Mouse (Mus musculus): ENCODE measurements around the gene Aox2. TPM values are rescaled to one million over a fixed set of nuclear protein-coding genes. Genes with fewer than 3 reads are reported as not detected.
A peak's percentile ranks its signal among the peaks of the same experiment; 100 is the strongest.

Aox2 gene
- not detected for total RNA-seq (2021)
- long read RNA-seq, experiment 1, partial matches to known transcripts, result 0 of 1 reads
- long read RNA-seq, experiment 1, other reads (novel, unspliced or antisense), result 1 of 1 reads
- long read RNA-seq, experiment 2, result 0 reads

DNA sequence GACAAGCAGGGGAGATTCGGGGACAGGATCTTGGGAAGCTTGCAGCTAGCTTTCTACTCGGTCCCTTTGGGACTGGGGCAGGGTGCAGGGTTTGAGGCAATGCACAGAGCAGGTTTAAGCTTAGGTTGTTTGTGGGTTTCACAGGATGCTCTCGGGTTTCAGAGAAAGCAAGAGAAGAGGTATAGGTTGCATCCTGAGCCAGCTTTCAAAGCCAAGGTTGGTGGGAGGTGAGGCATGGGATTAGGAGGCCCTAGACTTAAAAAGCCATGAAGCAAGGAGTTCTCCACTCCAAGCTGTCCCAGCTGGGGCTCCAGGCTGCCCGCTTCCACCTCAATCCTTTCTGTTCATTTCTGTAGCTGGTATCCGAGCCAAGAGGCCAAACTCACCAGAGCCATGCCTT, at the start of gene Aox2:
Aox2 (plus strand) TSS at position 301 of the 400 bp plus-strand sequence.
- no peak for DNase-seq (ENCODE audit: low spot score in 2 of 2)

- DNase-seq (ENCODE audit: low spot score in 2 of 2), result no peak
Observed at GRCm38 (mm10) chr1:58228916-58229315, 49.2 kb upstream of the Aox2 start.

- DNase-seq (ENCODE audit: low spot score in 2 of 2), result no peak
Observed at GRCm38 (mm10) chr1:58229774-58230173, 48.4 kb upstream of the Aox2 start.

GRCm38 (mm10) chr1:58230542-58230941, 47.6 kb upstream of the Aox2 start:
- no peak for DNase-seq (ENCODE audit: low spot score in 2 of 2)

GRCm38 (mm10) chr1:58235405-58235804, 42.7 kb upstream of the Aox2 start:
- no peak for DNase-seq (ENCODE audit: low spot score in 2 of 2)

- DNase-seq (ENCODE audit: low spot score in 2 of 2), result no peak
Observed at GRCm38 (mm10) chr1:58237527-58238299, 40.4 kb upstream of the Aox2 start.

DNA sequence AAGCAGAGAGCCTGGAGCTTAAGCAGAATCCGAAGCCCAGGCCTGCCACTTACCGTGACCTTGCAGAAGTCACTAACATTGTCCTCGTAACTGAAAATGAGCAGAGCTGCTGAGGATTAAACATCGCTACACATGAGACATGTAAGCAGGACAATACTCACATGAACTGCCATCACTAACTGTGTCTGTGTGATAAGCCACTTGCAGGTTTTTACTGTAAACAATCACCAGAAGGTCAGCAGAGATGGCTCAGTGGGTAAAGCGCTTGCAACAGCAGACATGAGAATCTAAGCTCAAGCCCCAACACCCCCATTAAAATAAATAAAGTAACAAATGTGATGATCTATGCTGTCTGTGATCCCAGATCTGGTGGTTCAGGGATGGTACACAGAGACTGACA, 39.7 kb upstream of the Aox2 start:
- no peak for DNase-seq (ENCODE audit: low spot score in 2 of 2)

- no peak for DNase-seq (ENCODE audit: low spot score in 2 of 2)
Observed at GRCm38 (mm10) chr1:58238961-58239360, 39.2 kb upstream of the Aox2 start.

DNA sequence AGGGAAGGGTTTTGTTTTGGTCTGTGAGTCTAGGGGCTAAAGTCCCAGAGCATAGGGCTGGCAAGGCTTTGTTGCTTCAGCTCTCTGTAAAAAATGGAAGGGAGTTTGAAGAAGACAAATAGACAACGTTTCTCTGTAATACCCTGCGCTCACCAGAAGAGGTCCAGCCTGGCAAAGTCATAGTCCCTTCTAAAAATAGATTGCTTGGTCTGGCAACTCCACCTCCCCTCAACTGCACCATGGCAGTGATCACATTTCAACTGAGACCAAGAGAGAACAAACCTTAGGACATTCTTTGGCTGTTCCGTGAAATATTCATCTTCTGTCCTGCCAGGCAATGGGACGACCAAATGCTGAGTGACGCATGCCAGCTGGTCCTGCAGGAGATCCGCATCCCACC, 37.8 kb upstream of the Aox2 start:
- no peak for DNase-seq (ENCODE audit: low spot score in 2 of 2)

GRCm38 (mm10) chr1:58244487-58244886, 33.6 kb upstream of the Aox2 start:
- DNase-seq (ENCODE audit: low spot score in 2 of 2), result no peak

DNA sequence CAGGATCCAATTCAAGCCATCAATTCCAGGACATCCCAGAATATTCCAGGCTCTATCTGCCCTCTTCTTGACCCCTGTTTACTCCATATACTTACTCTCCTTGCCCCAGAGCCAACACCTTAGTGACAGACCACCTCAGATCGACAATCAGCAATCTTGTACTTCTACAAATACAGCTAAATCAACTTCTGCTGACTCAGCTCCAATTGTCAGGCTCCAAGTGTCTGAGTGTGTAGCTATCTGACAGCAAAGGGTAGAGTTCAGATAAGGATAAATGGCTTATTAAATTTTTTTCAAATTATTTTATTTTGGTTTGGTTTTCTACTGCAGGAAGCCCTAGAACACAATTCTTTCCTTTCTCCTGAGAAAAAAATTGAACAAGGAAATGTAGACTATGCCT, 29.6 kb upstream of the Aox2 start:
- no peak for DNase-seq (ENCODE audit: low spot score in 2 of 2)

GRCm38 (mm10) chr1:58253466-58253865, 24.7 kb upstream of the Aox2 start:
- no peak for DNase-seq (ENCODE audit: low spot score in 2 of 2)

DNA sequence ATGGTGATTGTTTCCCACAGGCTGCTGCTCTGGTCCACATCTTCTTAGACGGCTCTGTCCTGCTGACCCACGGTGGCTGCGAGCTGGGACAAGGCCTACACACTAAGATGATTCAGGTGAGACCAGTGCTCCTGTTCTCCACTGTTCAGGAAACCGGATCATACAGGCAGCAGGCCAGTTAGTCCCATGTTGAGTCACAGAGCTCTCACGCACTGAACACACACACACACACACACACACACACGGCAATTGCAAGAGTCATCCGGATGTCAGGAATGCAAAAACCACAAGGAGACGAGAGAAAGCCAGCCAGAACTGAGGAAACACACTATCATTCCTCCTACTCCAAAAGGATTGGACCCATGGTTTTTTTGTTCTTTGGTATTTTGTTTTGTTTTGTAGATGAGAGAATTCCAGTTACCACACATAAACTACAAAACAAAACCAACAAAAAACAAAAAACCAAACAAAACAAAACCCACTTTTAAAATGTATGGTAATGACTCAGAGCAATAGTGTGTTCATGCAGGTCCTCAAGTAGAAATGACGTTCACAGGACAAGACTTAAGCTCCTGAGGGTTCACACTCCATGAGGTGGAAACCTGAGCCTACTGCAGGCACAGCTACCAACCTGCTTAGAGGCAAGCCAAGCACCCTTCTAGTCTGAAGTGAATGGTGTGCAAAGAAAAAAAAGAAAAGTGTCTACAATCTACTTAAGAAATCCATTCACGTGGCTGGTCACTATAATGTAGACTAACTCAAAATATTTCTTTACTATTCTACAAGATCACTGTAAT, 20.7 kb upstream of the Aox2 start:
- DNase-seq (ENCODE audit: low spot score in 2 of 2), result no peak

- no peak for DNase-seq (ENCODE audit: low spot score in 2 of 2)
Observed at GRCm38 (mm10) chr1:58260311-58260710, 17.8 kb upstream of the Aox2 start.

DNA sequence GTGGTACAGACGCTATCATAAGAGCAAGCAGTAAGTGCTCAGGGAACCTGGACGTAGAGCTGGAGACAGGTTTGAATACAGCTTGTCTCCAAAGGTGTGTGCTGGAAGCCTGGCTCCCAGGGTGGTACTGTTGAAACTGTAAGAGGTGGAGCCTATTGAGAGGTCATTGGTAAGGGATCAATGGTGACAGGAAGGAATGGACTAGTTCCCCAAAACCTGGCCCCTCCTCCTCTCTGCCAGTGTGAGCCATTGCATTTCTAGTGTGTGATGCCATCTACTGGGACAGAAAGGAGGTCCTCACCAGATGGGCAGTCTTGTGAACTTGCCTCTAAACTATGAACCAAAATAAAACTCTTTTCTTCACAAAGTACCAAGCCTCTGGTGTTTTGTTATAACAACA, 9.9 kb upstream of the Aox2 start:
- no peak for DNase-seq (ENCODE audit: low spot score in 2 of 2)

DNA sequence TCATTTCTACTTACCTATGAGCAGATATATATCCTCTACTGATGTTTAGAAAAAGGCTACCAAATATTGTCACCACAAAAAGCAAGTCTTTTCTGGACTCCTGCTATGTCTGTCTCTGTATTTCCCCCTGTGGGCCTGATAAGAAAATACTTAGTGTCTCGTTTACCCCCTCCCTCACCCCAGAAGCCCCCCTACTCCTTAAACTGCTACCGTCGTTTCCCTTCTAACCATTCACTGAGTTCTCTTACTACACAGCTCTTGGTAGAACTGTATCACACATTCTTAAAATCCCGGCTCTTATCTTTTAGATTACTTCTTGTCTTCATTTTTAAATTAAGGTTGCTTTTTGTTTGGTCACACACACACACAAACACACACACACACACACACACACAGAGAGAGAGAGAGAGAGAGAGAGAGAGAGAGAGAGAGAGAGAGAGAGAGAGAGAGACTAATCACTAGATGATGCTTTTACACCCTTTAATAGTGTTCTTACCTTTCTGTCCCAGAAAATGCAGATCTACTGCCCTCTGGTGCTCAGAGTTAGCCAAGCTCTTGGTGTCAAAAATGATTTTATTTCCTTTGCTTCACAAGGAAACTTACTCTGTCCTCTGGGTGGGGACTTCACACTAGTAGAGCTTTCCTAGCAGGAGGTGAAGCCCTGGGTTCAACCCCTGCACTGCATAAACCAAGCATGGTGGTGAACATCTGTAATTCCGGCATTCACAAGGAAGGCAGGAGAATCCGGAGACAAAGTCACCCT, 7.1 kb upstream of the Aox2 start:
- peak; percentile 60 to 71 for DNase-seq (ENCODE audit: low spot score in 2 of 2)

DNA sequence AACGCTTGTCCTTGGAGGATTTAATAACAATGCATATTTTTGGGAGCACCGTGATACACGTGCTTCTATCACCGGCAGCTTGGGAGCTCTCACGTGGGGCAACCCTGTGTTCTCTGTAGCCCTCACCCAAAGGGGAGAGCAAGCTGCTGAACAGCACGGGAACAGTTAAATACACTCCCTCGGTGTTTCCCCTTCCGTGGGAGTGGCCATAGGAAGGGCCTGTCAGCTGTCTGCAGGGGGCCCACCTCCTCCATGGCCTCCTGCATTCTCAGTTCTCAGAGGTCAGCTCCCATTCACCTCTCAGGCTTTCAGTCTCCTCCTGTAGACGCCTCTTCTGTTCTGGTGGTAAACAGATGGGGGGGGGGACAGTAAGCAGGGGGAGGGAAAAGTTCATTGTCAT, 2.2 kb upstream of the Aox2 start:
- no peak for DNase-seq (ENCODE audit: low spot score in 2 of 2)

DNA sequence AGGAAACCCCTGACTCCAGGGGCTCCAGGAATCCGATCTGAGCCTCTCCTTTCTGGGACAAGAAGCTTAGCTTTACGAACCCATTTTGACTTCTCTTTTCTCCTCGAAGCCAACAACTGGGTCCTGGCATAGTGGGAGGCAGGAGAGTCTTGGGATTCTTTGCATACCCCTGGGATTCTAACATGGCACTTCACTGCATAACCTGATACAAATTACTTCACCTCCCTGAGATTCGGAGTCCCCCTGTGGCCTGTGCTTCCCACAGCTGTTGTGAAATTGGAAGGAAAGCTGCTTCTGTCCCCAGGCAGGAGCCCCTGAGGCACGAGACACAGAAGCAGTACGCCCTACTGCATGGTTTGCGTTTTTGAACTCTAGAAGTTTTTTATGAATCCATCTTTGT, 387 bp downstream of the Aox2 start:
- DNase-seq (ENCODE audit: low spot score in 2 of 2), result no peak

GRCm38 (mm10) chr1:58280381-58280780, 2.3 kb downstream of the Aox2 start:
- DNase-seq (ENCODE audit: low spot score in 2 of 2), result no peak

GRCm38 (mm10) chr1:58280939-58281624, 3.0 kb downstream of the Aox2 start:
- DNase-seq (ENCODE audit: low spot score in 2 of 2), result no peak

GRCm38 (mm10) chr1:58281625-58281988, 3.5 kb downstream of the Aox2 start:
- DNase-seq (ENCODE audit: low spot score in 2 of 2), result no peak

All from left cerebral cortex, adult 18-20 months (tissue).